Mouse (Mus musculus) MEL (cell line): ENCODE results near the gene Usp44. TPM values are rescaled to one million over a fixed set of nuclear protein-coding genes. Genes with fewer than 3 reads are reported as not detected.

Experiments used
- DNase-seq: peaks from one replicate; pipeline ENCODE4 v3.0.0; 2011; ENCODE audit warnings: low read depth, low spot score
- H3K27ac ChIP-seq: 2 replicates; pipeline ENCODE4 v1.5.1; 2012; ENCODE audit warnings: low read depth, mild to moderate bottlenecking, control low read depth, low read length, moderate library complexity; ENCODE audit not compliant: control insufficient read depth
- H3K27me3 ChIP-seq, 2 experiments: fragments of 150-350 bp in 1 of 2; sonication (generic) in 1 of 2; 2 replicates each; pipeline ENCODE4 v1.6.1; 2012; ENCODE audit warnings: low read length in 2 of 2, mild to moderate bottlenecking in 2 of 2, improper control_type of control experiment in 1 of 2, moderate library complexity in 1 of 2; ENCODE audit not compliant: insufficient read depth in 2 of 2, control insufficient read depth in 1 of 2
- H3K36me3 ChIP-seq, 2 experiments: 2 replicates each; pipeline ENCODE4 v1.6.1; 2012 to 2014; ENCODE audit warnings: low read length in 2 of 2, improper control_type of control experiment in 1 of 2, inconsistent platforms in 1 of 2, mild to moderate bottlenecking in 1 of 2; ENCODE audit not compliant: insufficient read depth in 2 of 2, control insufficient read depth in 1 of 2
- H3K4me1 ChIP-seq, 2 experiments: fragments of 150-350 bp in 1 of 2; sonication (generic) in 1 of 2; 2 replicates each; pipeline ENCODE4 v1.6.1; 2012; ENCODE audit warnings: low read length in 2 of 2, improper control_type of control experiment in 1 of 2, mild to moderate bottlenecking in 1 of 2; ENCODE audit not compliant: insufficient read depth in 2 of 2, control insufficient read depth in 1 of 2
- H3K4me3 ChIP-seq, 2 experiments: fragments of 150-350 bp in 1 of 2; sonication (generic) in 1 of 2; 2 replicates each; pipeline ENCODE4 v1.5.1; 2012; ENCODE audit warnings: low read depth in 2 of 2, low read length in 2 of 2, mild to moderate bottlenecking in 2 of 2, moderate library complexity in 2 of 2, control low read depth in 1 of 2, improper control_type of control experiment in 1 of 2; ENCODE audit not compliant: control insufficient read depth in 1 of 2, insufficient read depth in 1 of 2
- H3K79me2 ChIP-seq: 2 replicates; pipeline ENCODE4 v1.6.1; 2012; ENCODE audit warnings: mild to moderate bottlenecking, low read length, moderate library complexity; ENCODE audit not compliant: control insufficient read depth, poor library complexity, insufficient read depth
- H3K9ac ChIP-seq: 2 replicates; pipeline ENCODE4 v1.6.1; 2012; ENCODE audit warnings: low read depth, mild to moderate bottlenecking, control low read depth, low read length, moderate library complexity; ENCODE audit not compliant: control insufficient read depth, poor library complexity, severe bottlenecking
- H3K9me3 ChIP-seq: fragments of 150-350 bp; sonication (generic); replicated peaks from 2 replicates; pipeline ENCODE4 v1.6.1; 2012; ENCODE audit warnings: mild to moderate bottlenecking, low read length, improper control_type of control experiment, moderate library complexity; ENCODE audit not compliant: insufficient read depth
- BHLHE40 ChIP-seq: IDR thresholded peaks from 2 replicates; pipeline ENCODE4 v1.6.1; 2012; ENCODE audit warnings: low read depth, mild to moderate bottlenecking, inconsistent platforms, low read length, improper control_type of control experiment, borderline replicate concordance
- CHD1 ChIP-seq: IDR thresholded peaks from 2 replicates; pipeline ENCODE4 v1.6.1; 2012; ENCODE audit warnings: low read depth, mild to moderate bottlenecking, inconsistent platforms, low read length, improper control_type of control experiment
- E2F4 ChIP-seq: IDR thresholded peaks from 2 replicates; pipeline ENCODE4 v1.6.1; 2011; ENCODE audit warnings: low read depth, low read length, improper control_type of control experiment, borderline replicate concordance
- ELF1 ChIP-seq: IDR thresholded peaks from 2 replicates; pipeline ENCODE4 v1.6.1; 2014; ENCODE audit warnings: low read depth, mild to moderate bottlenecking, inconsistent platforms, low read length, improper control_type of control experiment, moderate library complexity
- EP300 ChIP-seq, 2 experiments: IDR thresholded peaks; 2 replicates each; pipeline ENCODE4 v1.6.1; 2011; ENCODE audit warnings: improper control_type of control experiment in 2 of 2, low read length in 2 of 2, low read depth in 1 of 2, mild to moderate bottlenecking in 1 of 2
- ETS1 ChIP-seq: IDR thresholded peaks from 2 replicates; pipeline ENCODE4 v1.6.1; 2012; ENCODE audit warnings: low read depth, mild to moderate bottlenecking, inconsistent platforms, low read length, improper control_type of control experiment, moderate library complexity
- JUND ChIP-seq: IDR thresholded peaks from 2 replicates; pipeline ENCODE4 v1.6.1; 2011; ENCODE audit warnings: low read depth, mild to moderate bottlenecking, improper control_type of control experiment, low read length
- KAT2A ChIP-seq: conservative IDR thresholded peaks from 2 replicates; pipeline ENCODE4 v1.6.1; 2012; ENCODE audit warnings: low read depth, low read length, improper control_type of control experiment, inconsistent platforms
- MAX ChIP-seq: IDR thresholded peaks from 2 replicates; pipeline ENCODE4 v1.6.1; 2011; ENCODE audit warnings: low read length, improper control_type of control experiment
- MAZ ChIP-seq: IDR thresholded peaks from 2 replicates; pipeline ENCODE4 v1.6.1; 2012; ENCODE audit warnings: low read depth, mild to moderate bottlenecking, inconsistent platforms, low read length, improper control_type of control experiment
- MEF2A ChIP-seq: IDR thresholded peaks from 2 replicates; pipeline ENCODE4 v1.6.1; 2014; ENCODE audit warnings: low read depth, mild to moderate bottlenecking, inconsistent platforms, low read length, improper control_type of control experiment; ENCODE audit not compliant: poor library complexity, insufficient replicate concordance, severe bottlenecking; ENCODE audit errors: extremely low read depth
- MXI1 ChIP-seq: IDR thresholded peaks from 2 replicates; pipeline ENCODE4 v1.6.1; 2011; ENCODE audit warnings: mild to moderate bottlenecking, low read depth, low read length, improper control_type of control experiment
- MYB ChIP-seq: IDR thresholded peaks from 2 replicates; pipeline ENCODE4 v1.6.1; 2011; ENCODE audit warnings: mild to moderate bottlenecking, low read depth, low read length, improper control_type of control experiment
- MYC ChIP-seq: IDR thresholded peaks from 2 replicates; pipeline ENCODE4 v1.6.1; 2011; ENCODE audit warnings: low read depth, mild to moderate bottlenecking, low read length, improper control_type of control experiment, moderate library complexity
- NELFE ChIP-seq: IDR thresholded peaks from 2 replicates; pipeline ENCODE4 v1.6.1; 2011; ENCODE audit warnings: low read depth, low read length, improper control_type of control experiment
- NRF1 ChIP-seq: IDR thresholded peaks from 2 replicates; pipeline ENCODE4 v1.6.1; 2014; ENCODE audit warnings: low read depth, mild to moderate bottlenecking, inconsistent platforms, low read length, improper control_type of control experiment, moderate library complexity; ENCODE audit not compliant: poor library complexity, insufficient read depth, severe bottlenecking
- POLR2A ChIP-seq, 2 experiments: IDR thresholded peaks; 2 replicates each; pipeline ENCODE4 v1.6.1; 2011 to 2012; ENCODE audit warnings: low read length in 2 of 2, mild to moderate bottlenecking in 2 of 2, control low read depth in 1 of 2, improper control_type of control experiment in 1 of 2, low read depth in 1 of 2, moderate library complexity in 1 of 2; ENCODE audit not compliant: control insufficient read depth in 1 of 2, insufficient read depth in 1 of 2, poor library complexity in 1 of 2
- POLR2AphosphoS2 ChIP-seq: IDR thresholded peaks from 2 replicates; pipeline ENCODE4 v1.6.1; 2011; ENCODE audit warnings: low read length, improper control_type of control experiment
- SIN3A ChIP-seq: IDR thresholded peaks from 2 replicates; pipeline ENCODE4 v1.6.1; 2012; ENCODE audit warnings: low read length, improper control_type of control experiment, inconsistent platforms
- TBP ChIP-seq: IDR thresholded peaks from 2 replicates; pipeline ENCODE4 v1.8.0; 2011; ENCODE audit warnings: low read depth, low read length, improper control_type of control experiment
- UBTF ChIP-seq: IDR thresholded peaks from 2 replicates; pipeline ENCODE4 v1.6.1; 2012; ENCODE audit warnings: low read depth, mild to moderate bottlenecking, inconsistent platforms, low read length, improper control_type of control experiment, moderate library complexity, borderline replicate concordance; ENCODE audit not compliant: insufficient read depth
- ZC3H11A ChIP-seq: IDR thresholded peaks from 2 replicates; pipeline ENCODE4 v1.6.1; 2012; ENCODE audit warnings: low read depth, mild to moderate bottlenecking, inconsistent platforms, low read length, improper control_type of control experiment
- ZKSCAN1 ChIP-seq: IDR thresholded peaks from 2 replicates; pipeline ENCODE4 v1.6.1; 2012; ENCODE audit warnings: low read depth, mild to moderate bottlenecking, inconsistent platforms, low read length, improper control_type of control experiment, moderate library complexity
- polyA plus RNA-seq, 2 experiments: library from polyadenylated mRNA; stranded (reverse) in 1 of 2; unstranded in 1 of 2; fragments of >175 nt in 1 of 2; fragments of >200 nt in 1 of 2; gene quantifications; 2 replicates each; pipeline versions ENCODE4 v1.2.1 to v1.2.4; 2012; ENCODE audit warnings: low replicate concordance in 2 of 2, low read depth in 1 of 2; ENCODE audit not compliant: insufficient read length in 2 of 2, insufficient read depth in 1 of 2, missing spikeins in 1 of 2
- total RNA-seq: library from RNA; depleted of rRNA; stranded (reverse); fragments of 300-350 nt; gene quantifications from 2 replicates; pipeline ENCODE4 v1.2.3, GENCODE M21; 2012

Usp44 gene
- total and polyA plus RNA-seq, 3 experiments = 0.12 to 1.4 TPM; not detected in 1

- no peaks in the 10 kb centered on the region for H3K9me3 ChIP-seq
- no peaks in the 10 kb centered on the region; a peak in 1 of 4 replicates for H3K4me1 ChIP-seq
- H3K27ac ChIP-seq = no peak overlapping the region
- TF ChIP-seq POLR2AphosphoS2 (no peak), ZKSCAN1 (no peak), MXI1 (no peak), JUND (no peak), E2F4 (no peak), MAX (no peak), KAT2A (no peak), MEF2A (no peak), POLR2A (IDR thresholded peaks at IDR 0.05; ENCODE audit: control insufficient read depth in 1 of 2, insufficient read depth in 1 of 2, low read depth in 1 of 2, low read length in 2 of 2, poor library complexity in 1 of 2) (no peak), TBP (no peak), UBTF (no peak), NELFE (no peak), MYC (no peak), MYB (no peak), ELF1 (no peak)
- H3K27me3 ChIP-seq = no peaks in the 10 kb centered on the region; a peak in 2 of 4 replicates
- DNase-seq = no peak
- no peak overlapping the region for H3K9ac ChIP-seq
- H3K79me2 ChIP-seq = no peaks in the 10 kb centered on the region
- no peak overlapping the region for H3K4me3 ChIP-seq
- H3K36me3 ChIP-seq = peaks cover 0 to 3% of the 10 kb centered on the region in 2 experiments; a peak in 1 of 4 replicates
These were observed 20.7 kb upstream of the Usp44 start for GRCm38 (mm10) chr10:93810590-93811185.

GRCm38 (mm10) chr10:93812098-93812497 lies 19.3 kb upstream of the Usp44 start:
- TF ChIP-seq ETS1 (no peak), EP300 (IDR thresholded peaks at IDR 0.05; ENCODE audit: low read depth in 1 of 2, low read length in 2 of 2) (no peak), KAT2A (no peak), POLR2A (IDR thresholded peaks at IDR 0.05; ENCODE audit: control insufficient read depth in 1 of 2, insufficient read depth in 1 of 2, low read depth in 1 of 2, low read length in 2 of 2, poor library complexity in 1 of 2) (no peak), MAZ (no peak), ZC3H11A (no peak), MEF2A (no peak), MAX (no peak), SIN3A (no peak), CHD1 (no peak), MYC (no peak), BHLHE40 (no peak), NRF1 (no peak)
- TF ChIP-seq, all 39 proteins: peak for 0
- Histone ChIP-seq H3K36me3 (peaks cover 0 to 3% of the 10 kb centered on the region in 2 experiments; a peak in 1 of 4 replicates), H3K27ac (no peak overlapping the region), H3K9me3 (no peaks in the 10 kb centered on the region), H3K79me2 (no peaks in the 10 kb centered on the region), H3K4me1 (no peaks in the 10 kb centered on the region; a peak in 1 of 4 replicates), H3K27me3 (no peaks in the 10 kb centered on the region; a peak in 2 of 4 replicates), H3K9ac (no peak overlapping the region), H3K4me3 (no peak overlapping the region)
- no peak for DNase-seq
